Mouse (Mus musculus): ENCODE data around the gene Musk.

Gene Musk

DNA sequence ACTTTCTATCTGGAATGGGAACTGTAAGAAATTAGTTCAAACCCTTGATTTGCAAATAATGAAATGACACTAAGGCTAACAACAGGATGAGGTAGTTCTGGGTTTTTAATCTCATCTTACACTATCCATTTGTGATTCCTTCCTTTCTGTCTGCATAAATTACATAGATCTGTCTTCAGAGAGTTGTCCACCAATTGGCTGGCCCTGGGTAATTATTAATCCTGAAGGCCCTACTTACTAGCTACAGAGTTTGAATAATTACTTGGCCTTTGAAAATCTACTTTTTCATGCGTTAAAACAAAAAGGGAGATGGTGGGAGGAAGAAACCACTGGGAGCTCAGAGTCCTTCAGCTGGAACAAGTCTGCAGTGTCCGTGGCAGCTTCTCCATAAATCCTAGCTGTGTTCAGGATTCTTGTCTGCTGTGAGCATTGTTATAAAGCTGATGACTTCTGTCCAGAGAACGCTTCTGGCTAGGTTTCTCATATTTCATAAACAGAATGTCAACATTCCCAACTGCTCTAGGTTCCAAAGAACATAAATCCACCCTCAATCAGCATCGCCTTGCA, 29.3 kb downstream of the Musk start:
- no peak for DNase-seq (ENCODE audit: low spot score in 2 of 2)

DNA sequence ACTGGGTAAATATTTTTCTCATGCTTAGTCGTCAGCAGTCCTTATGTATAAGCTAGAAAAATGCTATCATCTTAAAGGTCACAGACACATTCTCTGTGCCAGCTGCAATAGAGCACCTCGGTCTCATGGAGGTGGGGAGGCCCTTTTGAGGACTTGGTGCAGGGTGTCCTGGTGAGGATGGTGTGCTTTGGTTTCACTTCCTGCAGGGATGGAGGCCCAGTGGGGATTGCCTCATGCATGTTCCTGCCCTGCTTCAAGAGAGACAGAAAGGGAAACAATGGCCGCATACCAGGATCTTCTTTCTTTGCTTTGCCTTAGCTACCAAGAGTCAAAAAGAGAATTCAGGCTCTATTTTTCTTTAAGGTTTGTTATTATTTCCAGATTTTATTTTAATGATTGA, 31.8 kb downstream of the Musk start:
- no peak for DNase-seq (ENCODE audit: low spot score in 2 of 2)

DNA sequence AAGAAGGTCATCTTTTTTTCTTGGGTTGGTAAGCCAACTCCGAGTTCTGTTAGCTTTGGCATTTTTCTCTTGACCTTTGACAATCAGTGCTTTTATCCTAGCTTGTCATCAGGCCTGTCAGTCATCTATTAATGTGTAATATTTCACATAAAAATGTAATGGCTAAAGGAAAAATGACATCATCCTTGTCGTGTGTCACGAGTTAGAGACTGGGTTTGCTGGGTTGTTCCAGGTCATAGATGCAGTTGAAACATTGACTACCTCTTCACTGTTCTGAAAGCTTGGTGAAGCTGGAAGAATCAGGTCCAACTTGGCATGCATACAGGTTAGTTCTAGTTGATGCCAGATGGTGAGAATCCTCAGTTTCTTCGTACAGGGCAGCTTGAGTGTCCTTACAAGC, 34.5 kb downstream of the Musk start:
- no peak for DNase-seq (ENCODE audit: low spot score in 2 of 2)

DNA sequence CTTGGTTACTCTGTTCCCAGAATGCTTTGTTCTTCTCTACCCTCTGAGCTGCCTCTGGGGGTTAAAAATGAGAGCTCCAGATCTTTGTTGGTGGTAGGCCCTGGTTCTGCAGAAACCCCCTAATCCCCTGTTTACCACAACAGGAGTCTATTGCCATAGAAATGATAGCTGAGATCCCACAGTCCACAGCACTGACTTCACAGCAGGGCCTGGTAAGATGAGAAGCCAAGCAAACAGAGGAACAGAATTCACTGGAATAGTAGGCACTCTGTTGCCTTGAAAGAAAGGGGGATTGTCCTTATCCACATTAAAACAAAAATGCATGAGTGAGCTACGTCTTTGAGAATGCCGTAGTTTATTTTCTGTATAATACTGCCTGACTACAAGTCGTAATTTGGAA, 41.0 kb downstream of the Musk start:
- no peak for DNase-seq (ENCODE audit: low spot score in 2 of 2)

DNA sequence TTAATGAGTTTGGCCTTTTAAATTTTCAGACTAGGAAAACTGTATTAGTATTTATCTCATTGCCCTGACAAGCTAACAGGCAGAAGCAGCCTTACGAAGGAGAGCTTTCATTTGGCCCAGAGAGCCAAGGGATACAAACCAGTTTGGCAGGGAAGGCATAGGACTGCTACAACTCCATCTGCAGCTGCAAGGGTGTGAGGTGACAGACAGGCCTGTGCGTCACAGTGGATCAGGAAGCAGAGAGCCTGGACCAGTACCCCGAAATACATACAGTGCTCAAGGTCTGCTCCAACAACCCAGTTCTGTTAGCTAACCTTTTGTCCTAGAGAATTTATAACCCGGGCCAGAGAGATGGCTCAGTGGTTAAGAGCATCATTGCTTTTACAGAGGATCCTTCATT, 42.5 kb downstream of the Musk start:
- DNase-seq (ENCODE audit: low spot score in 2 of 2): no peak

DNA sequence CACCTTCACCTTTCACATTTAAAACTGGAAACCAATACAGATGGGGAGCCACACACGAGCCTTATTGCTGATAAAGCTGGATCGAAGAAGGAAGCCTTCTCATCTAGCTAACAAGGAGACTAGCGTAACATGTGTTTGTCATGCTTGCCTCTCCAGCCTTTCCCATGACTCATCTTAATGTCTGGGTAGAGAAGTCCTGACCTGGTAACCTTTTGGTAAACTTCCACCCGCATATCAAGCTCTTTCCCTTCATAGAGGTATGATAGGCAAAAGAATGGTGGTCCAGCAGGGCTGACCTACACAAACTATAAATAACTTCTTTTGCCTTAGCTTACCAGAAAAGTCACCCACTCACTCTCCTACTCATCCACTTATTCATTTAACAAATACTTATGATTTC, 44.3 kb downstream of the Musk start:
- no peak for DNase-seq (ENCODE audit: low spot score in 2 of 2)

DNA sequence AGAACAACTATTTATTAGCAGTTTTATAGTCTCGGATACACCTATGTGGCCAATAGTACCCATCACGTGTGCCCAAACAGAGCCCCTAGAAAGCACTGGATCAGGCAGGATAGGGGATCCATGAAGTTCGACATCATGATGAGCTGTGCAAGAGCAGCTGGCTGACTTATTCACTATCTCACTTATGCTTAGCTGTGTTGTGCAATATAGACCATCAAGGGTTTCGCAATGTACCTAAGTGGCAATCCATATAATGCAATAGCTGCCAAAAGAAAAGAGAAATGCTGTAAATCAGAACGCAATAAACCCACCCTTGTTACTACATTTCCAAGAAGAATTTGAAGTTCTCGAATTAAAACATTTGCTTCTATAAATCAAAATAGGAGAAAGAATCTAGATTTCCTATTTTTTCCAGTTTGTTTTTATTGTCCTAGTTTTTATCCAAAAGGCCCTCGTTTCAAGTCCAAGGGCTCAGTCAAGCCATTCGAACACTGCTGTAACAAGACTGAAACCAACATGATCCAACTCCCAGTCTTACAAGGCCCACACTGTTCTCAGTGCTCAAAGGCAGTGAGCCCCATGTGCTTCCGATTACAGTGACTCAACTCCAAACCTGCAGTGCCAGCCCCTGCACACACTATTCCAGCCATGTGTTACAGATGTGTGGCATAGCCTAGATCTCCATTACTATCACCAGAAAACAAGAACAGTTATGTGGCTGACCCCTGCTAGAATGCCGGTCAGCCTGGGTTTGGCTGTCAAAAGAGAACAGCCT, 45.3 kb downstream of the Musk start:
- DNase-seq (ENCODE audit: low spot score in 2 of 2): no peak

DNA sequence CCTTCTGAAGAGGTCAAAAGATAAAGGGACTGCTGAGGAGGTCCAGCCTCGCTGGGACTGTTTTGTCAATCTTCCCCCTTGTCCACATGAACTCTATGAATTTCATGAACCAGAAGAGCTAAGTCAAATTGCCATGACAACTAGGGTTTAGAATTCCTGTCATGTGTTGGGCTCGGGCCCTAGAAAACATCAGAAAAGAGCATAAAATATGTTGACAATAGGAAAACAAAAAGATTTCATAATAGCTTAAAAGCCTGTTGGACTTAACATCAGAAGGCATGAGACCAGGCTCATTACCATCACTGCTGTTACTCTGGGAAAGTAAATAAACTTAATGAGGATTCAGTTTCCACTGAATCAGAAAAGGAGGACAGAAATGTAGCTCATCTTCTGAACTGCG, 46.6 kb downstream of the Musk start:
- no peak for DNase-seq (ENCODE audit: low spot score in 2 of 2)

DNA sequence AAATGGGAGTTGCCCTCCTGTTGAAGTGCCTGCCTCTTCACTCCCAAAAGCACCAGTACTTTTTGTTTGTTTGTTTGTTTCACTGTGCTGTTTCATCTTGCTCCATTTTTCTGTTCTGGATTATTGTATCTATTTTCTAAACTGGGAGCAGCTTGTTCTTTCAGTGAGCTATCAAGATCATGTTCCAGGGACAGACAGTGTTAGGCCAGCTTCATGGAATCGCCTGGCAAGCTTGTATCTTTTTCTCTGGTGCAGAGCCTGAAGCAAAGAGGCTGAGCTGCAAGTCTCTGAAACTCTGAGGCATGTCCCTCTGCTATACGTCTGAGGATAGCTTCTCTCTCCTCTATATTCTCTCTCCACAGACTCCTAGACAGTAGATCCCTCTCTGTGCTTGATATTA, 50.5 kb downstream of the Musk start:
- no peak for DNase-seq (ENCODE audit: low spot score in 2 of 2)

DNA sequence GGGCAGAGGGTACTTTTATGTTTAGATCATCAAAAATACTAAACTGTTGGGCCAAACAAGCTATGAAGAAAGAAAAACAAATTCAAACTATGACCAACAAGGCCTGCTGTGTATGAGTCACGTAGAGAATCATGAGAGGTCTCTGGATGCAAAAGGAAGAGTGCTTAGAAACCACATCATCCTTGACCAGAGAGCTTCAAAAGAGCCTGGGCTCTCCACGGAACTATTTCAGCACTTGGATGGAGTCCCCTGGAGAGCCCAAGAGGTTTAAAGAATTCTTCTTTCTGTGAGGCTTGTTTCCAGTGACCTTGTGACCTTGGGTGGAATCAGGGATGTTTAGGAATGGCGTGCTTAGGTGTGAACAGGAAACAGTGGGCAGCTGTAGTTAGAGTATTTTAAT, 53.5 kb downstream of the Musk start:
- DNase-seq (ENCODE audit: low spot score in 2 of 2): no peak

DNA sequence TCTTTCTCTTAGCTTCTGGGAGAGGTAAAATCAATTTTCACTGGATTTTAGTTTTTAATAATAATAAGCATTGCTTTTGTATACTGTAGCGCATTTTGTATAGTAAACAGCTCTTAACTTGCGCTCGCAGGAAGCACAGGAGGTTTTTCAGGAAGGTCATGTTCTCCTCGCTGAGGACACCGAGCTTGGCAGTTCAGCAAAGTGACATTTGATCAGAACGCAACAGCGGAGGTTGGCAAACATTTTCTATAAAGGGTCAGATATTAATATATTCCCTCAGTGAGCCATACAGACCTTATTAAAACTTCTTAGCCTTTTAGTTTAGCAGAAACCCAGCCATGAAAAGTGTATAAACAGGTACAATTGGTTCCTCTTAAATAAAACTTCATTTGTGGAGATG, 64.4 kb downstream of the Musk start:
- no peak for DNase-seq (ENCODE audit: low spot score in 2 of 2)

DNA sequence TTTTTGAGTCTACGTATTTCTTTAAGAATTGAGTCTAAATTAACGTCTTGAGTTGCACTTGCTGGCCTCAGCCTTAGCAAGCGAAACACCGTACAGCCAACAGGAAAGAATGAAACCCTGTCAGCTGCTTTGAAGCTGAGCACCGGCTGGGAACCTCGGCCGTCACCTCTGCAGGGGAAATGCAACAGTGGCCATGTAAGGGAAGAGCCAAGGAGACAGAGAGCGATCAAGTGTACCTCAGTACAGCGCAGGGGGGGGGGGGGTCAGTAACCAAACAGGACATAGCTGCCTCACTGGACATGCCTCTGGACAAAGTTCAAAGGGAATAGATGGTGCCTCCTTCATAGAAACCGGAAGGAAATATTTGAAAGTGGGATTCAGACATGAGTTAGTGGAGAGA, 65.4 kb downstream of the Musk start:
- no peak for DNase-seq (ENCODE audit: low spot score in 2 of 2)

DNA sequence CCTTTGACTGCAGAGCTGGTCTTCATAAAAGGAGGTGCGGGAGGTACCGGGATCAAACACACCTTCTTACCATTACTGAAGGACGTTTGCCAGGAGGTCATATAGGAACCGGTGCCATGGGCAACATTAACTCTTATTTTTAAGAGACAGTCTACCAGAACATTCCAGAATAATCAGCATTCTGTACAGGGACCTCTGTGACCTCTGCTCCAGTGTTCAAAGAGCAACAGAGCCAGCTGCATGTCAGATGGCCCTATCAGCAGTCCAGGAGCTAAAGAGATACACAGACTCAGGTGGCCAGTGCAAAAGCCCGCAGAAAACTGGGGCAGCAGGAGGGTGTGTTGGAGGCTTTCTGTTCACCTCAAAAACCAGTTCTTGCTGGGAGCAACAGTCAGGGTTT, 65.8 kb downstream of the Musk start:
- DNase-seq (ENCODE audit: low spot score in 2 of 2): no peak

DNA sequence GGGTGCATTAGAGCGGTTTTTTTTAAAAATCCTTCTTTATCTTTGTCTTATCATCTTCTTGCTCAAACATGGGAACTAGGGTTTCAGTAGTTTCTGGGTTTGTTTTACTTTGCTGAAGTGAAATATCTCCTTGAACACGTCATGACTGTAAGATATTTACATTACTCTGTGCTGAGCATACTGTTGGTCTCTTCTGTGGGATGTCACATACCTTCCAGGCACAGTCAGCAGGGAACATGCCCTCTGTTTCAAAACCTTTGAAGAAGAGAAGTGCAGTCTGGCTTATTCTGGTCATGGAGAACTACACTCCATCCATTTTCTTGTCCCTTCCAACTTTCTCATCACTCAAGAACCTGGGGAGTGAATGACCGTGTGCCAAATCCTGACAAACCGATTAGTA, 73.2 kb downstream of the Musk start:
- no peak for DNase-seq (ENCODE audit: low spot score in 2 of 2)

DNA sequence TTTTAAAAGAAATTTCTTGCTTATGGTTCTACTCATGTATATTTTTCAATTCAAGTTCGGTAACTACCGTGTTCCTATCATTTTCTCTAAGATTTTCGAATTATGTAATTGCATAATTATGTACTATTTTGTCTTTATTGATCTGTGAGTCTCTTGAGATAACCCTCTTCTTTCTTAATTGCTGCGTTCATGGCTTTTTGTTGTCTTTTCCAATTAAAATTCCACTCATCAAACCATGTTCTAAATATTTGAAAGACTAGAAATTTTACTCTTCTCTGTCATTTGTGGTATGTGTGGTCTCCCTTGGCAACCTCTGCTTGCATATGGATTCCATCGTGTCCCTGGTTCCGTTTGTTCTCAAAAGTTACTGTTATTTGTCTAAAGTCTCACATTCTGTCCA, 79.6 kb downstream of the Musk start:
- DNase-seq (ENCODE audit: low spot score in 2 of 2): no peak

DNA sequence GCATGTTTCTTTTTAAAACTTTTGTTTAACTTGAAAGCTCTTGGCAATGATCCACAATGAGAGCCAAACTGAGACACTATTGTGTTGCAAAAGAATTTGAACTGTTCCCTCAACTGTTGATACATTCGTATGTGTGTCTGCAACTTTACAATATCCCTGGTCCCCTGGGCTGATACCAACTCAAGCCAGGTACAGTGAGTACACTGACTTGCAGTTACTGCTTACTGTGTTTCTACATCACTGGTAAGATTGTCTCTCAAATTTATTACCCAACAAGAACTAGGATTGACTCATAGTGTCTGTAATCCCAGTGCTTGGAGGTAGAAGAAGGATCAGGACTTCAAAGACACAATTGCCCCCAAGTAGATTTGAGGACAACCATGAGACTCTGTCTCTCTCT, 85.3 kb downstream of the Musk start:
- DNase-seq (ENCODE audit: low spot score in 2 of 2): no peak

DNA sequence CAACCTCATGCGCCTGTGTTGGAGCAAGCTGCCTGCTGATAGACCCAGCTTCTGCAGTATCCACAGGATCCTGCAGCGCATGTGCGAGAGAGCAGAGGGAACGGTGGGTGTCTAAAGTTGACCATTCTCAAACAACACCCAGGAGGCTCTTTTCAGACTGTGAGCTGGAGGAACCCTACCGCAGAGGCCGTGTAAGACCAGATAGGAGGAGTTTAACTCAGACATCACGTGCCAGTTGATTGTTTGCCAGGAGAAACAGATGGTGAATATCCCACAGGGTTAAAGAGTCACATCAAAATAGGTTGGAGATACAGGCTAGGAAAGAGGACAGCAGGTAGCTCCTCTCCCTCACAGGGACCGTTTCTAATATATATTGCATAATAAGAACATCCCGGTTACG, 87.8 kb downstream of the Musk start:
- no peak for DNase-seq (ENCODE audit: low spot score in 2 of 2)

DNA sequence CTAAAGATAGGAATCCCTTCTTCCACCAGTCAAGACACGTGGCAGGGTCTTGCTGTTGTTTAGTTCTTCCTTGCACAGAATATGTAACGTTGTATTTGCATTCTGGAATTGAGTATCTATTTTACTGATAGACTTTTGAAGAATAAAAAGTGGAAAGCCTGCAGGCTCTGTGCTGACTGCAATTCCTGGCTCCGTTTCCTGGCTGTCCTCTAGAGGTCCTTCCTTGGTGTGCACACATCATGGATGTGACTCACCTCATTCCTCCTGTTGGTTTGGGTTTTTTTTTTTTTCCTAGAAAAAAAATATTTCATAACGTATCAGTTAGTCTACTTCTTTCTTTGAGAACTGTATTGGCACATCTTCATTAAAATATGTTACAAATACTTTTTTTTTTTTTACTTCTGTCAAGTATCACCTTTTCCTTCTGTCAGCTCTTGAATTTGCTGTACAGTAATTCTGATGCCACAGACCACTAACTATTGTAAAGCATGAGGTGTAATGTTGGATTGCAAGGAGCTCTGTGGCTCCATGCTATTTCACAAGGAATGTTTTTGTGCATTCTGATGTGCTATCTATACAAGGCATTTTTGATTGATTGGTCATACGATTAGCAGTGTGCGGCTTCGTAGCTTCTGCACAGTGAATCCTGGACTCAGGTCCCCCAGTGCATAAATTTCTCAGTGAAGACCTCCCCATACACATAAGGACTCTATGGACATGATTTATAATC, 88.5 kb downstream of the Musk start:
- peak; percentile 11 to 27 for DNase-seq (ENCODE audit: low spot score in 2 of 2)

DNA sequence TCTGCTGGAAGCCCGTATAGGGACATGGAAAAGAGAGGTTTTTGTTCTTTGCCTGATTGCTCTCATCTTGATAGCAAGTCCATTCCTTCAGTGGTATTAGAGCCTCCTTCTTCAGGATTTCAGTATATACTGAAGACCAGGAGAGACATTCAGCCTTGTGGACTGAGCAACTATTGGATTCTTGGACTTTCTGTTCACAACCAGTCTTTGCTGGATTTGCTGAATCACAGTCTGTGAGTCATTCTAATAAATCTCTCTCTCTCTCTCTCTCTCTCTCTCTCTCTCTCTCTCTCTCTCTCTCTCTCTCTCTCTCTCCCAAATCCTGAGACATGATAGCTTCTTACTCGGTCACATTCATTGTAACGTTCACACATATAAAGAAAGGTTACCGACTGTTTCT, 93.4 kb downstream of the Musk start:
- no peak for DNase-seq (ENCODE audit: low spot score in 2 of 2)

DNA sequence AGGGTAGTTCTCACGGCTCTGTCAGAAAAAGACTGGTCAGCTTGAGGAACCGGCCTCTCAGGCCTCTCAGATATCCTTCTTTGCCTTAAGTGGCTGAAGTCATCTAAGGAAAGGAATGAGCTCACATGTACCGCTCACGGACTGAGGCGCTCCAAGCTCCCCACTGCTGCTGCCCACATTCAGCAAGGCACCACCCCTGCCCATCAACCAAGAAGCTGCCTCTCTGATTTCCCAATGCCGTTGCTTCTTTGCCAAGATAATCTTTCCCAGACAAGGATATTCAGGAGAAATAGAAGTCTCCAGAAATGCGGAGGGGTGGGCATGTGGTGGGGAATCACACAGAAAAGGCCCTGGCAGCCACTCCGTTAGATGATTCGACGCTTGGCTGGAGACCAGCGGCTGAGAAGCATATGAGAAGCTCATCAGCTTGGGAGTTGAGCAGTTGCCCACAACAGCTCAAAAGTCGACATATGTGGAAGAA, 115.1 kb downstream of the Musk start:
- peak; percentile 44 to 58 for DNase-seq (ENCODE audit: low spot score in 2 of 2)

DNA sequence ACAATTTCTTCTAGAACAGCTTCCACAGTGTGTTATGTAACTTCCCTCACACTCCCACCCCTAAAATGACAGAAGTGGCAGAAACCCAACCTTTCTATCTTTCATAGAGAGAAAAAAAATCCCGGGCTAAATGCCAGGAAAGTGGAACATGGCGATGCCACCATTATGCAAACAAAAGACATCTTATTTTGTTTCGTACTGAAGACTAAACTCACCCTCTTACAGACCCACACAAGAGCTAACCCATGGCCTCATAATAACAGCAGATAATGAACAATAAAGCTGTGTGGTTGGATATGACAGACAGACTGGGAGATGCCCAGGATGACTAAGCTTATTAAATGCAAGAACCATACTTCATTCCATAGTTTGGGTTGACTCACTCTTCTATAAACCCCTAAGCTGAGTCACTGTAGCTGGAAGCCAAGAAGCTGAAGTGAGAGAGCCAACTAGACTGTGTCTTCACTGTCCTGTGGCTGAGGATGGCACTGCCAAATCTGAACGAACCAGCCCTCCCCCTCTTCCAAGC, 116.3 kb downstream of the Musk start:
- peak in 1 of 2 experiments; percentile 31 for DNase-seq (ENCODE audit: low spot score in 2 of 2)

DNA sequence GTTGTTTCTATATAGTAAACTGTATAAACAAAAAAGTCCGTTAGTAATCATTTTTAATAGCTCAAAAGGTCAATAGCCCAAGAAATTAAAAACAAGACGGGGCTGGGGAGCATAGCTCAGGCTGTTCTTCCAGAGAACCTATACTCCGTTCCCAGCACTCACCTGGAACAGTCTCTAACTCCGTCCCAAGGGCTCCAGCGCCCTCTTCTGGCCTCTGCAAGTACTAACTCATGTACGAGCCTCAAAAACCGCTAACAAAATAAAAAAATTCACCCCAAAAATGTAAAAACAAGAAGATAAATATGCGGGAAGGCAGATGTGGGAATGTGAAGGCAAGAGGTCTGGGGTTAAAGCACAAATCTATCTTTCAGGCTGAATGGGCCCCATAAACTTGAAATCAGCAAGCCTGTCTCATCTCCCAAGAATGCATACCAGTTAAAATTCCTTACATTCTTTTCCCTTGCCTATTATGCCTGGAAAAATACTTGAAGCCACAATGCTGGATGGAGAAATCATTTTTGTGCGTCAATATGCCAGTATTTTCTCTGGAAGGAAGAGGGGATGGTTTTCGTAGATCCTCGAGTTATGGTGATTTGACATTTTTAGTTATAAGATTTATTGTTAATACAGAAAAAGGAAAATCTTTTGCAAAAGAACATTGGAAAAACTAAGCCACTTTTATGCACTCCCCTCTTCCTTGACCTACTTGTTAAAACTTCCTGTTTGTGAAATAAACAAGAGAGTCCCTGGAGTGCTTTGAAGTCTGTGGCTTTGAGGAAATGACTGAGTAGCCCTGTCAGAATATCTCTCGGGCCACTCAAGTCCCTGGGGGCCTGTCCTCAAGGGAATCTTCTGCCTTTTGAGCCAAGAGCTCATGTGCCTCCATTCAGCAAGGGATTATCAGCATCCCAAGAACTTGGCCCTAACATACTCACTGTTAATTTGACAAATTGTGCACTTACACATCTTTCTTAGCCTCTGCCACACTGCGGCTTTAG, 127.7 kb downstream of the Musk start:
- DNase-seq (ENCODE audit: low spot score in 2 of 2): no peak

All from frontal cortex, postnatal 25 days (tissue).